ENCODE assay signal across 15 mouse cellular contexts in the genomic region with DNA sequence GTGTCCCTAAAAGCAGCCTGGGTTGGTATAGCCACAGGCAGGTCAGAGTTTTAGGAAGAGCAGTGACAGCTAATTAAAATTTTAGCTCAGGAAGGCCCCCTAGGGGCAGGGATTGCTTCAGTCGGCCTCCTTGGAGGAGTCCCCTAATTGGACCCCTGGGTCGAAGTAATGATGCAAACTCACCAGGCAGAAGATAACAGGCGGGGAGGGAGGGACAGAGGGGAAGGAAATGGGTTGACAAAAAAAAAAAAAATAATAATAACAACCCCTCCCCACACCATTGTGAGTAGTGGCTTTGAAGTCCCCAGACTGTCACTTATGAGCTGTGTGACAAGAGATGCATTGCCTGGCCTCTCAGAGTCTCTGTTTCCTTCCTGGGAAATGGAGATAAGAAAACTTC. TPM values are rescaled to one million over a fixed set of nuclear protein-coding genes. Genes with fewer than 3 reads are reported as not detected.
DNase-seq lines count a peak whose midpoint lies in the region; ATAC-seq and TF ChIP-seq lines count a peak whose summit lies in the region.
"Had no signal": no experiment of that assay in that cellular context is flagged by ENCODE, and none has a peak within 500 bp of the region (broad histone marks: within the 10 kb centered on the region; RNA-seq: fewer than 3 reads in every experiment).

No protein-coding gene starts in this region.

- TF ChIP-seq CTCF in midbrain, postnatal 0 days (IDR thresholded peaks at IDR 0.05): no peak; the same call in 1 of the 2 replicates

- no peak overlapping the region for H3K4me2 ChIP-seq in lung, embryonic 16.5 days (ENCODE audit: low read depth, low read length)
- H3K4me2 ChIP-seq in midbrain, postnatal 0 days (ENCODE audit: low read depth, low read length, poor library complexity, severe bottlenecking): no peak overlapping the region
- H3K4me2 ChIP-seq: embryonic facial prominence, embryonic 12.5 days; limb, embryonic 13.5 days had no signal

- H3K36me3 ChIP-seq in lung, embryonic 16.5 days (ENCODE audit: control insufficient read depth, insufficient read depth, low read length): no peaks in the 10 kb centered on the region
- no peaks in the 10 kb centered on the region for H3K36me3 ChIP-seq in midbrain, postnatal 0 days (ENCODE audit: insufficient read depth, low read length)
- H3K36me3 ChIP-seq: embryonic facial prominence, embryonic 12.5 days; limb, embryonic 13.5 days had no signal

- H3K4me3 ChIP-seq in lung, embryonic 16.5 days (ENCODE audit: low read length): no peak overlapping the region
- no peak overlapping the region for H3K4me3 ChIP-seq in midbrain, postnatal 0 days (ENCODE audit: low read depth, low read length)
- H3K4me3 ChIP-seq: embryonic facial prominence, embryonic 12.5 days; limb, embryonic 13.5 days had no signal

- DNase-seq in embryo, embryonic 11 days: peak; percentile 43
- DNase-seq in embryo, embryonic 9.5 days (ENCODE audit: extremely low spot score): no peak
- DNase-seq in lung, postnatal 14 days: no peak
- DNase-seq in midbrain, postnatal 0 days (ENCODE audit: low spot score): peak; percentile 26
- DNase-seq in c-Kit-positive CD71-positive TER-119-positive erythroid progenitor cells, embryonic 14.5 days (ENCODE audit: low spot score): no peak
- no peak for DNase-seq in layer of hippocampus, adult 9-10 months (ENCODE audit: low spot score)
- DNase-seq: gastrocnemius, postnatal 14 days had no signal

- no peaks in the 10 kb centered on the region for H3K27me3 ChIP-seq in lung, embryonic 16.5 days (ENCODE audit: control insufficient read depth, insufficient read depth, low read depth, low read length)
- no peaks in the 10 kb centered on the region for H3K27me3 ChIP-seq in midbrain, postnatal 0 days (ENCODE audit: insufficient read depth, low read length)

- H3K9ac ChIP-seq in lung, embryonic 16.5 days (ENCODE audit: low read length): no peak overlapping the region
- no peak overlapping the region for H3K9ac ChIP-seq in midbrain, postnatal 0 days (replicated peaks; ENCODE audit: low read length, poor library complexity, severe bottlenecking)
- H3K9ac ChIP-seq: embryonic facial prominence, embryonic 12.5 days; limb, embryonic 13.5 days had no signal

- H3K4me1 ChIP-seq in lung, embryonic 16.5 days (replicated peaks; ENCODE audit: control insufficient read depth, insufficient read depth, low read length): peaks cover 18% of the 10 kb centered on the region
- 0 out of 2 replicates have a peak, but pooled peaks cover 4% of the 10 kb centered on the region for H3K4me1 ChIP-seq in midbrain, postnatal 0 days (ENCODE audit: insufficient read depth, low read length)

- peak; percentile 32; the same call in 1 of the 2 replicates for ATAC-seq in lung, embryonic 16.5 days (ENCODE audit: low read depth)
- peak; percentile 26 for ATAC-seq in granulocyte monocyte progenitor cell, adult 5-6 weeks (replicated peaks; ENCODE audit: poor library complexity, severe bottlenecking)
- ATAC-seq in midbrain, postnatal 0 days (ENCODE audit: low FRiP score): no peak

- no peaks in the 10 kb centered on the region for H3K9me3 ChIP-seq in lung, embryonic 16.5 days (ENCODE audit: control insufficient read depth, low read length)
- H3K9me3 ChIP-seq in midbrain, postnatal 0 days (ENCODE audit: low read length): no peaks in the 10 kb centered on the region
- H3K9me3 ChIP-seq: embryonic facial prominence, embryonic 12.5 days; limb, embryonic 13.5 days had no signal

- WGBS in lung, embryonic 16.5 days: 20% methylated on average over 3 of the region's 3 CpGs
- 9% methylated on average over 3 of the region's 3 CpGs for WGBS in midbrain, postnatal 0 days

- H3K27ac ChIP-seq in lung, embryonic 16.5 days (ENCODE audit: low read length): no peak overlapping the region
- H3K27ac ChIP-seq in midbrain, postnatal 0 days (ENCODE audit: low read depth, low read length): no peak overlapping the region
- H3K27ac ChIP-seq: embryonic facial prominence, embryonic 12.5 days; limb, embryonic 13.5 days had no signal

RNA-seq across cellular contexts. Expression of a gene that starts 6.2 kb away (rescaled TPM):
- polyA plus RNA-seq in lung, embryonic 16.5 days (2015; fragmentation: Nextera tagmentation; extraction: Ambion mirVana): 19.4 and 20.3 TPM in 2 replicates
- 38.6 and 43.6 TPM in 2 replicates for total RNA-seq in granulocyte monocyte progenitor cell, adult 5-6 weeks (2014; fragmentation: Nextera tagmentation)
- 18.9 and 20.0 TPM in 2 replicates for total RNA-seq in granulocyte monocyte progenitor cell, adult 5-6 weeks (2017)
- total RNA-seq in midbrain, postnatal 0 days (2014; rRNA removed): 10.9 and 13.0 TPM in 2 replicates
- polyA plus RNA-seq in midbrain, postnatal 0 days (2015; fragmentation: Nextera tagmentation; extraction: Ambion mirVana): 4.5 and 5.0 TPM in 2 replicates

RNA-seq across cellular contexts. Expression of a gene that starts 32.2 kb away (rescaled TPM):
- not detected in 2 replicates for polyA plus RNA-seq in lung, embryonic 16.5 days (2015; fragmentation: Nextera tagmentation; extraction: Ambion mirVana)
- total RNA-seq in granulocyte monocyte progenitor cell, adult 5-6 weeks (2014; fragmentation: Nextera tagmentation): not detected in 2 replicates
- not detected in 2 replicates for total RNA-seq in granulocyte monocyte progenitor cell, adult 5-6 weeks (2017)
- not detected in 2 replicates for total RNA-seq in midbrain, postnatal 0 days (2014; rRNA removed)
- not detected in 2 replicates for polyA plus RNA-seq in midbrain, postnatal 0 days (2015; fragmentation: Nextera tagmentation; extraction: Ambion mirVana)
- total RNA-seq: gastrocnemius, postnatal 14 days; heart, postnatal 25 days had no signal
- polyA plus RNA-seq: embryonic facial prominence, embryonic 12.5 days; large intestine, adult 2 months; limb, embryonic 13.5 days; neural tube, embryonic 11.5 days; small intestine, adult 2 months had no signal

Comparison
In these comparisons a context has a peak if more than half of its experiments do, and no peak if none do; other contexts are left out.
1. DNase-seq: peak in embryo, embryonic 11 days (single experiment) and midbrain, postnatal 0 days (single experiment); none in embryo, embryonic 9.5 days (single experiment), lung, postnatal 14 days (single experiment), c-Kit-positive CD71-positive TER-119-positive erythroid progenitor cells, embryonic 14.5 days (single experiment) and layer of hippocampus, adult 9-10 months (single experiment).